Mouse (Mus musculus): ENCODE data around the gene Tmem126a. TPM values are rescaled to one million over a fixed set of nuclear protein-coding genes. Genes with fewer than 3 reads are reported as not detected.
A peak's percentile ranks its signal among the peaks of the same experiment; 100 is the strongest.

Gene Tmem126a
- polyA plus RNA-seq, 1 experiment from 2014 or later: 60.0 TPM

DNA sequence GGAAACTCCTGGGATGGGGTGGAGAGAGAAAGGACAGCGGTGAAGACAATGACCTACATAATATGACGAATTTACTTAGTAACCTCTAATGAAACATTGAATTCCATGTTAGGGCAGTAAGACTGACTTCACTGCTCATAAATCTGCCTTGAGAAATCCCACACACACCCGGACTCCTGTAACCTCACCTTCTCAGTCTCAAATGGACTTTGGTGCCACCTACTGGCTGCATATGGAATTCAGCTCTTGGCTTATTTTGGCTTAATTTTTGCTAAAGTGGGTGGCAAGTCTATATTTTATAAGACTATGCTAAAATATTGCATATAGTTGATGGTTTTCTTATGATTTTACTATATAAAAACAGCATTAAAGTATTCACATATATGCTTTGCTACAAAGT, 47.1 kb downstream of the Tmem126a start:
- DNase-seq (ENCODE audit: low spot score): peak; percentile 78

Other genes with a start within 250 kb of the Tmem126a start
- gene Ccdc83, start 191.5 kb downstream of the Tmem126a start, polyA plus RNA-seq (2015; fragmentation: Nextera tagmentation; extraction: Ambion mirVana): not detected in 2 replicates
- 6.1 and 6.8 TPM in 2 replicates for gene Sytl2, start 155.0 kb downstream of the Tmem126a start, polyA plus RNA-seq (2015; fragmentation: Nextera tagmentation; extraction: Ambion mirVana)
- 0.22 and 0.24 TPM in 2 replicates for gene Ccdc89, start 30.7 kb downstream of the Tmem126a start, polyA plus RNA-seq (2015; fragmentation: Nextera tagmentation; extraction: Ambion mirVana)
- gene Crebzf, start 14.5 kb downstream of the Tmem126a start, polyA plus RNA-seq (2015; fragmentation: Nextera tagmentation; extraction: Ambion mirVana): 34.7 and 38.5 TPM in 2 replicates
- 20.7 and 21.0 TPM in 2 replicates for gene Tmem126b, start 18.8 kb upstream of the Tmem126a start, polyA plus RNA-seq (2015; fragmentation: Nextera tagmentation; extraction: Ambion mirVana)
- 11.7 and 13.7 TPM in 2 replicates for gene Dlg2, start 19.4 kb upstream of the Tmem126a start, polyA plus RNA-seq (2015; fragmentation: Nextera tagmentation; extraction: Ambion mirVana)